Mouse (Mus musculus) kidney, adult 2 months (tissue): ENCODE measurements around the gene Mea1.

Experiments used
- CTCF ChIP-seq: fragments of 200-500 bp; conservative IDR thresholded peaks from 2 replicates; pipeline ENCODE4 v1.5.1; 2011; ENCODE audit warnings: low read depth, mild to moderate bottlenecking, control low read depth, low read length, moderate library complexity, mixed read lengths; ENCODE audit not compliant: insufficient read depth, insufficient read length
- POLR2A ChIP-seq: fragments of 200-500 bp; IDR thresholded peaks from one replicate; pipeline ENCODE4 v1.6.1; 2011; ENCODE audit warnings: low read depth, low read length, control low read depth

DNA sequence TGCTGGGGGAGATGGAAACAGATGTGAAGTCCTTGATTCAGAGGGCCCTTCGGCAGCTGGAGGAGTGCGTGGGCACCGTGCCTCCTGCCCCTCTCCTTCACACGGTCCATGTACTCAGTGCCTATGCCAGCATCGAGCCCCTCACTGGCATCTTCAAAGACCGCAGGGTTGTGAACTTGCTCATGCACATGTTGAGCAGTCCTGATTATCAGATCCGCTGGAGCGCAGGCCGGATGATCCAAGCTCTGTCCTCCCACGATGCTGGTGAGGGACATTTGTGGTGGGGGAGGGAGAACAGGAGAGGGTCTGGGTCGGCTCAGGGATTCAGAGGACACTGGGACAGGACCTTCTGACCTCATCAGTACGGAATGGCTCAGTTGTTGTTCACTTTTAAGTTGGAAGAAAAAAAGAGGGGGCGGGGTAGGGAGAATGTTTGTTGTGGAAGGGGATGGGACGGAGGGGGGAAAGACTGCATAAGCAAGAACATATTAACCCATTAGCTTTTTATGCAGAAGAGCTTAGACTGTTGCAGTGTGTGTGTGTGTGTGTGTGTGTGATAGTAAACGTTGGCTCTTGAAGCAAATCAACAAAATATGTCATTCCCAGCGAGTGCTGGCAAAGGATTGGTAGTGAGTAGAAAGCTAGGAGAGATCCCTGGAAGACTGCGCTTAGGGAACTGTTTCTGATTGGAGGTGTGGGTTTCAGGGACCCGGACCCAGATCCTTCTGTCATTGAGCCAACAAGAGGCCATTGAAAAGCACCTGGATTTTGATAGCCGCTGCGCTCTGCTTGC, 26.6 kb upstream of the Mea1 start:
- TF ChIP-seq CTCF (no peak), POLR2A (no peak)
